Mouse (Mus musculus) cerebellum, adult 9-11 months (tissue): Measurements from ENCODE around the gene Iqcn.

Experiments
- DNase-seq: peaks from one replicate; pipeline ENCODE4 v3.0.0; 2022

Iqcn gene

DNA sequence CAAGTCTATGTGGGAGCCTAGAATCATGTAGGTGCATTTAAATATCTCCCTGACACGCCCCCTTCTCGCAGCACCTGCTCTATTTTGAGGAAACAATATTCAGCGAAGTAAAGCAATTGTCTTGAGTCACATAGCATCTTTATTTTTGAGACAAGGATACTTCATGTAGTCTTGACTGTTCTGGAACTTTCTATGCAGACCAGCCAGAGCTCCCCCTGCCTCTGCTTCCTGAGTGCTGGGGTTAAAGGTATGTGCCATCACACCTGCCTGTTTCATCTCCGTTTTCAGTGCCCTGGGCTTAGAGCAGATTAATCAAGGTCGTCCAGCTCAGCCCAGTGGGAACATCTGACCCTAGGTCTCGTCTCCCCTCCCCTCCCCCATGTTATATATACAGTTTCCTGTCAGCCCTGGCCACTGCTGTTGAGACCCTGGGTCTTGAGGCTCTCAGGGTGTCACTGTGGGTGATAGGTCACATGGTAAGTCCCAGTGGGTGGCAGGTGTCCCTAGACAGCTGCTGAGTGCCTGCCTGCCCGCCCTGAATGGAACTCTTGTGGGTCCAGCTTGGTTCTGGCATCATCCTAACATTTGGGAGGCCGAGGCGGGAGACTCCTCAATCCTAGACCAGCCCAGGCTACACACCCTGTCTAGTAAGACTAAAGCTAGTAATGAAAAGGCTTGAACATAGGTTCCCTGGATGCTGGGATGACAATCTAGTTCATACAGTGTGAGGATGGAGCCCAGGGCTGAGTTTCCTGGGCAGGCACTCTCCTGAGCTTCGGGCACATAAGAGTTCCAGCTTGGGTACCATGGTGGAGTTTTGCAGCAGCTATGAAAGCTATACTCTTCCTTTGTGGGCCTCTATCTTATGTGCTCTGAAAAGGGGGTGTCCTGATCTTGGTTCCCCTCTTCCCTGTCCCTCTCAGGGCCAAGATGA lies 1.9 kb upstream of the Iqcn start:
- peak; percentile 70 for DNase-seq

DNA sequence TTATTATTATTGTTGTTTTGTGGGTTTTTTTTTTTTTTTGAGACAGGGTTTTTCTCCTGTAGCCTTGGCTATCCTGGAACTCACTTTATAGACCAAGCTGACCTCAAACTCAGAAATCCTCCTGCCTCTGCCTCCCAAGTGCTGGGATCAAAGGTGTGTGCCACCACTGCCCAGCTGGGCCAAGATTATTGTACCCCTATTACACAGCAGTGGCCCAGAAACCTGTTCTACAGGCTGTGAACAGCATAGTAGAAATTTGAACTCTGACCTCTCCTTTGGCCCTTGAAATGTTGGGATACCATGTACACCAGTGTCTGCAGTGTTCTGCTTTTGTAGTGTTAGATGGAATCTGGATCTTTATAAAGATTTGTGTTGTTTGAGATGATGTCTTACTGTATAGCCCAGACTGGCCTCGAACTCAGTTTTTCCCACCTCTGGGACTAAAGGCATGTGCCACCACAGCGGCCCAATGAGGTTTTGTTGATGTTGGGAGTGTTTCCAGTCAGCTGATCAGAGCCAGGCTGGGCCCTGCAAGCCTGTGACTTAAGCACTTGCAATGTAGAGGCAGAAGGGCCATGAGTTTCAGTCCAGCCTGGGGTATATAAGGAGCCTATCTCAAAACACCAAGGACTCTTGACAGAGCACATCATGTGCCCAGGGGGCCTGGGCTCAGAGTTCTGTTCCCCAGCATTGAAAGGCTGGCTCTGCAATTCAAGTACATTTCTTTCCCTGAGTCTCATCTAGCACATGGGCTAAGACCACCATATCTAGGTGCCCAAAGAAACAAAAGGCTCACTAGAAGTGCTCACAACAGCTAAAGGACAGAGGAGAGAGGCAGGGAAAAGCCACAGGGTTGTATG lies 1.0 kb upstream of the Iqcn start:
- peak; percentile 58 for DNase-seq

DNA sequence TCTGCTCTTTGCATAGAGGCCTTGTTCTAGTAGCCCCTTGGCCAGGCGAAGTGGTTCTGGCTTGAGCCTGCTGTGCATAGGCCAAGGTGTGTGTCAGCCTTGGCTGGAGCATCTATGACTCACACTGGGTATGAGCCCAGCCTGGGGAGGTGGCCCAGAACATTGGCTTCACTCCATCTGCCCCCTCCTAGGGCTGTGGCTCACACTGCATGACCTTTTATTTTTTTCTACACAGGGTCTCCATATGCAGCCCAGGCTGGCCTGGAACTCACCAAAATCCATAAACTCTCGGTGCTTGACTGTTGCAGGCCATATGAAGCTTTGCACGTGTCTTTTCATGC lies 445 bp upstream of the Iqcn start:
- peak; percentile 92 for DNase-seq

DNA sequence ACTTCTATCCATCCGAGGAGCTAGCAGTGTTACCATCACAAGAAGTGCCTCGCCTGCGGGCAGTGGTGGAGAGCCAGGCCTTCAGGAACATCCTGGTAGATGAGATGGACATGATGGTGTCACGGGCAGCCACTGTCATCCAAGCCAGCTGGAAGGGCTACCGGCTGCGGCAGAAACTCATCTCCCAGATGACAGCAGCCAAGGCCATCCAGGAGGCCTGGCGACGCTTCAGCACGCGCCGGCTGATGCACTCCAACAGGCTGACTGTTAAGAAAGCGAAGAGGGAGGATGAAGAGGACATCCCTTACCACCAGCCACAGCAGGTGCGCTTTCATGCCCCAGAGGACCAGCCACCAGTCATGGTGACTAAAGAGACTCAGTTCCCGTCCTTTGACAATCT lies 5.0 kb downstream of the Iqcn start:
- DNase-seq: peak; percentile 24

DNA sequence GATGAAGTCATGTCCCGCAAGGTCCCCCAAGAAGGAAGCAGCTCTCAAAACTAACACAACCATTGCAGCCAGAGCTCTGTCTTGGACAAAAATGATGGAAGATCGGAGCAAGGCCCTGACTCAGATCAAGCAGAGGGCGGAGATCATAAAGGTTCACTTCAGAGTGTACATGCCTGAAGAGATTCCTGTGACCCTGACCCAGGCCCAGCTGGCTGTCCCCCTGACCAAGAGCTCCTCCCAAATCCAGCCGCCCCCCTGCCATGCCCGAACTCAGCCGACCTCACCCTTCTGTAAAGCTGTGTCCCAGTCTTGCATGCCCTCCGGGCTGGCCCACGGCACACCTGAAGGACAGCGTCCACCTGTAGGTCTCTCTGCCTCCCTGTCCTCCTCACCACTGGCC lies 6.5 kb downstream of the Iqcn start:
- DNase-seq: peak; percentile 41

DNA sequence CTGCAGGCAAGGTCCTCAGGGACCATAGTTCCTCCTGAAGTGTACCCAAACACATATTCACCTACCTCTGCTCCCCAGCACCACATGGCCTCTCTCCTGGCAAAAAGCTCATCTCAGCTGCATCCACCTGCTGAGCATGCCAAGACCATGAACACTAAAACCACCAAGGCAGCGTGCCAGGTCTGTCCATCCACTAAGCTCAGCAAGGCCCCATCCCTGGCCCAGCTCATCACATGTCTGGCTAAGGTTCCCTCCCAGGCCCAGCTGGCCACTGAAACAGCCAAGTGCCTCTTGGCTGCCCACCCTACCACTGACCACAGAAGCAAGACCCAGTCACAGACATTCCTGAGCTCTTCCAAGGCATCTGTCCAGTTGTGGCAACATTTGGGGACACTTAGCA lies 7.0 kb downstream of the Iqcn start:
- DNase-seq: peak; percentile 55

DNA sequence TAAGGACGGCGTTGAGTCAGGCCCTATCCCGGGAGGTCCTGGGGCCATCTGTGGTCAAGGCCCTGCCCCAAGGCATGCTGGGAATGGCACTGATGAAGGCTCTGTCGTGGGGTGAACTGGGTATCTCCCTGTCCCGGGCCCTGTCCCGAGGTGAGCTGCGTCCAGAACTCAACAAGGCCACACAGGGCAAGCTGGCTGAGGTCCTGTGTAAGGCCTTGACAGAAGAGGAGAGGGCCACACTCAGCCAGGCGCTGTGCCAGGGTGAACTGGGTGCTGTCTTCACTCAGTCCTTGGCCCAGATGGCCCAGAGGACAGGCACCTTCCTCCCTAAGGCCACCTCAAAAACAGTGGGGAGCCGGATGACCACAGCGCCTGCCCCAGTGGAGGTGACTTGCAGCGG lies 7.8 kb downstream of the Iqcn start:
- no peak for DNase-seq

DNA sequence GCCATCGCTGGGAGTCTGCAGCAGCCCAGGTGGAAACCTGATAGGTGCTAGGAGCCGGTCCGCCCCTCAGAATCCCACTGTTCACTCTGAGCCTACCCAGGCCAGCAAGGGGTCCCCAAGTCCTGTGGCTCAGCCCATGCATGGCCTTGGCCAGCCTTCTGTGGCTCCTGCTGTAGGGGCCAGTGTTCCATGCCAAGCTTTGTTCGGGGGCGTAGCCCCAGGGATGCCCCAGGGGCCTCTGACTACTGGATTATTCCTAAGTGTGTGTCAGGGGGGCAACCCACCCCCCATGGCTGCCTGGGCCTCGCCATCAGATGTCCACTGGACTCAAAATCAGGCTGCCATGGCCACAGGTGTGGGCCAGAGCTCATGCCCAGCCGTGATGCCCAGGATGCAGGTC lies 10.7 kb downstream of the Iqcn start:
- DNase-seq: peak; percentile 24

DNA sequence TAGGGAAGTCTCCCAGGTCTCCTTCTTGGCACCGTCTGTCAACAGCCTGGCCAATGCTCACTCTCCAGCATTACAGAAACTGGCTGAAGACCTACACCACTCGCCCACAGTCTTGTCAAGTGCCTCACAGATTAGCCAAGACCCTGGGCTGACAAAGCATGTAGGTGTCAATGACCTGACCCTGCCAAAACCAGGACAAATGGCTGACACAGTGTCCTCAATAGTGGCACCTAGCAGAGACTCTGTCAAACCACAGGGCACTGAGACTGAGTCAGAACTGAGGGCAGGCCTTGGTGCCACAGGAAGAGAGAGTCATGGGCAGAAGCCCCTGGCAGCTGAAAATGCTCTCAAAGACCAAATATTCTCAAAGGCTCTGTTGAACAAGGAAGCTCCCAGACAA lies 11.8 kb downstream of the Iqcn start:
- DNase-seq: no peak

DNA sequence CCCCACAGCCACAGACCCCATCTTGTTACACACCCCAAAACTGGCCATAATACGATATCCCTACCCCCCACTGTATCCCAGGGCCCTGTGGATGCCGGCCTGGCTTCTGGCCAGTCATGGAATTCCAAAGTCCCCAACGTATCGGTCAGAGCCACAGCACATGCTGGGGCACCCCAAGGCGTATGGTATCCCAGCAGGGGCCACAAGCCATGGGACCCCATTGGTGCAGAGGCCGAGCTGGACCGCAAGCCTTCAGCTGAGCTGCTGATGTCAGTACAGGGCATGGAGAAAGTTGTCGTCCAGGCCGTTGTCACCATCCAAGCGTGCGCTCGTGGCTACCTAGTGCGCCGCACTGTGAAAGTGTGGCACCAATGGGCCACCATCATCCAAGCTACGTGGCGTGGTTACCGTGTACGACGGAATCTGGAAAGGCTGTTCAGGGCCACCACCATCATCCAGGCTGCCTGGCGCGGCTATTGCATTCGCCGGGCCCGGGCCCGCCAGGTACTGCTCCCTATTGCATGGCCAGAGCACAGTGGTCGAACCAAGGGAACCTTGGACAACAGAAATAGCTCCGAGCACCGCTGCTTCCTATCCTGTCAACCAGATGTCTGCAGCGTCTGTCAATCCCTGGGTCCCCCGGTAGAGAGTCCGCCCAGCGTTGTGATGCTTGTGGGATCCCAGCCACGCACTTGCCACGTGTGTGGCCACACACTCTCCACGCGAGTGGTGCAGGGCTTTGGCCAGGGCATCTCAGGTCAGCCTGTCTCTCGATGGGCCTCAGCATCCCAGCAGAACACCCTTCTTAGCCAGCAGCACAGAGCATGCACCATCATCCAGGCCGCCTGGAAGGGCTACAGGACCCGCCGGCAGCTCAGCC lies 13.5 kb downstream of the Iqcn start:
- DNase-seq: no peak

DNA sequence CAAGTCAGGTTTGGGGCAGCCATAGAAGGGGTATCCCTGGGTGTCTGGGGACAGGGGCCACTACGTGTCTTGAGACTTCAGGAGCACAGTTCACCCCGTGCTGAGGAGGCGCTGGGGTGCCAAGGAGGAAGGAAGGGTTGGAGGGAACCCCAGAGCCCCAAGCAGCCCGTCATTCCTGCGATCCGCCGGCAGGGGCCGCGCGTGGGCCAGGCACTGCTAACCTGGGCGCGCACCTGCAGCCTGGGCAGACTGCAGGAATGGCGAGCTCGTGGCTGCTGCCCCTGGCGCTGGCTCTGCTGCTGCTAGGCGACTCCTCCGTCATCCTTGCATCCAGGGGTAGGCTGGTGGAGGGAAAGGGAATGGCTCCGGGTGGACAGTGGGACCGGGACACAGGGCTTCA lies 15.0 kb downstream of the Iqcn start, which contains the start of gene Gm3336:
Gene Gm3336, plus strand, starts transcription at position 247 of the 400 bp plus-strand sequence.
- DNase-seq: peak; percentile 75

DNA sequence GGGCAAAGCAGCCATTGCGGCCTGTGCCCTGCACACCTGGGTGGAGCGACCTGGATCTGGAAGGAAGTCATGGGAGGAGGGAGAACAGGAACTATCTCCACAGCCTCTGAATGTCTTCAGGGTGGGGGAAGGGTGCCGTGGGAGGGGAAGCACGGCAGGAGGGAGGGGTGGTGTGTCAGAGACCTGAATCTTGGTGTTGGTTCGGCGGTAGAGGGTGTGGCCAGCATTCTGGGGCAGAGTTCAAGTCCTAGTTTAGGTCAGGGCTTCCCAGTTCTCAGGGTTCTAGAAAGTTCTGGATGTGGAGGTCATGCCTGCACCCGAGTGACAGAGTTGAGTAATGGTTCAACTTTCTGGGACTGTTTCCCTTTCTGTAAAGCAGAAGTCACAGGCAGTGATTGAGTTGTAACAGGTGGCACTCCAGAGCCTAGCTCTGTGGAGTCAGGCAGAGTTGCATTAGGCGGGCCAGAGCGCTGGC lies 16.6 kb downstream of the Iqcn start:
- DNase-seq: peak; percentile 37

DNA sequence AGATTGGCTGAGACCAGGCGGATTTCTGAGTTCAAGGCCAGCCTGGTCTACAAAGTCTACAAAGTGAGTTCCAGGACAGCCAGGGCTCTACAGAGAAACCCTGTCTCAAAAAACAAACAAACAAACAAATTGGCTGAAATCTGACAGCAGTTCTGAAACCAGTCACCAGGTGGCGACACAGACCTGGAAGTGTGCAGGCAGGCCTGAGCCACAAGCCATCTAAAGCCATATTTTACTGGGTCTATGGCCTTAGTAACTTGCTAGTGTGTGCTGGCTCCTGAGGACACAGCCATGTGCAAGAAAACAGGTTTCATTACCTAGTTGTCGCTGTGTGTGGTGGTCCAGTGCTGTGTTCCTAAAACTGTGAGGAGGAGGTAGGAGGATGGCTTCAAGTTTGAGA lies 17.5 kb downstream of the Iqcn start:
- DNase-seq: peak; percentile 70

DNA sequence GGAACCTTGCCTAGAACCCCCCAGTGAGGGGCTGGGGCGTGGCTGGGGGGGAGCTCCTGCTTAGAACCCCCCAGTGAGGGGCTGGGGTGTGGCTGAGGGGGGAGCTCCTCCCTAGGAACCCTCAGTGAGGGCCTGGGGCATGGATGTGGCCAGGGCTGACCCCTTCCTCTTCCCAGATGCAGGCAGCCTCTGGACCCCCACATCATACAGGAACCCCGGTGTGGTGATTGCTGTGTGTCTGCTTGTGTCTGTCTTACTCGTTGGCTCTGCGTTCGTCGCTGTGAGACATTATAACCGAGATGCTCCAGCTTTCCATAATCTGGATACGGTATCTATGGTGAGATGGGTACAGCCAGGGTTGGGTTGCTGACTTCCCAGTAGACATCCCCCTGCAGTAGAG lies 18.3 kb downstream of the Iqcn start:
- DNase-seq: peak; percentile 25

DNA sequence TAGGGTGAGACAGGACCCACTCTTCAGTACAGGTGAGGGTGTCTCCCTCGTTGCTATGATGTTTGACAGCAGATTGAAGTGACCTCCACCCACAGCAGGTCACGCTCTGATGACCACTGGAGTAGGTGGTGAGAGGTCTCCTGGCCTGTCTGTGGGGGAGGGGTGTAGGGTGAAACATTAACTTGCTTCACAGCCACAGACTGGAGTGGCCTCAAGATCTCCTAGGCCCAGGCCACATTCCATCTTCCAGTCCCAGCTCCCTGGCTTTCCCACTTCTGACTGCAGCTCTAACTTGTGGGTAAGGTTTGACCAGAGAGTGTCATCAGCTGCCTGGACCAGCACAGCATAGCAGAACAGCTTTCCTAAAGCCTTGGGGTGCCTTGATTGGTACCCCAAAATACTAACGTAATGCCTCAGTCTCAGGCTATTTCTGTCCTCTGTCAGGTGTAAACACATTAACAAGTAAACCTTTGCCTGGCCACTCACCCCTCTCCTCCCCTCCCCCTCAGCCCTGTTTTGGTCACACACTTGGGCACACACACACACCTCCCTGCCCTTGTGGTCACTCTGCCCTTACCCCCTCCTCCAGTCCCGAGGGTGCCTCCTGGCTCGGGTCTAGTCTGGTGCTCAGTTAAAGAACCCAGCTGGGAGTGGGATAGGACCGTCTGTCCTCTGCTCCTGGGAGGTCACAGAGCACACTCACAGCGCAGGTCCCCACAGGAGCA lies 20.4 kb downstream of the Iqcn start, which contains the start of gene Pde4c:
Gene Pde4c, plus strand, starts transcription at position 235 of the 725 bp plus-strand sequence.
- no peak for DNase-seq

DNA sequence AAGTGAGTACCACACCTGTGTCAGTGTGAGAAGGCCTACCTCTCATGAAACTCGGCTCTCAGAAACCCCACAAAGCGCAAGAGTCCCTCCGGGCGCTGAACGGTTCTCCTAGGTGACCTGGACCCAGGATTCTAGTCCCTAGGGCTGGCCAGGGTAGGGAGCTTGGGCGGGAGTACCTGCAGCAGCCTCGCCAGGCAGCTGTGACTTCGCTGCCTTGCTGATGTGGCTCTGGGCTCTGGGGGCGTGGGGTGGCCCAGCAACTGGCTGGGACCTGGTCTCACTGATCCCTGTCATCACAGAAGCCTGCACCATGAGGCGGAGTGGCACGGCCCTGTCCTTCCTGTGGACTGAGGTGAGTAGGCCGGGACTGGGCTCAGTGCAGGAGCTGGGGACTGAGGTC lies 21.0 kb downstream of the Iqcn start:
- DNase-seq: no peak

DNA sequence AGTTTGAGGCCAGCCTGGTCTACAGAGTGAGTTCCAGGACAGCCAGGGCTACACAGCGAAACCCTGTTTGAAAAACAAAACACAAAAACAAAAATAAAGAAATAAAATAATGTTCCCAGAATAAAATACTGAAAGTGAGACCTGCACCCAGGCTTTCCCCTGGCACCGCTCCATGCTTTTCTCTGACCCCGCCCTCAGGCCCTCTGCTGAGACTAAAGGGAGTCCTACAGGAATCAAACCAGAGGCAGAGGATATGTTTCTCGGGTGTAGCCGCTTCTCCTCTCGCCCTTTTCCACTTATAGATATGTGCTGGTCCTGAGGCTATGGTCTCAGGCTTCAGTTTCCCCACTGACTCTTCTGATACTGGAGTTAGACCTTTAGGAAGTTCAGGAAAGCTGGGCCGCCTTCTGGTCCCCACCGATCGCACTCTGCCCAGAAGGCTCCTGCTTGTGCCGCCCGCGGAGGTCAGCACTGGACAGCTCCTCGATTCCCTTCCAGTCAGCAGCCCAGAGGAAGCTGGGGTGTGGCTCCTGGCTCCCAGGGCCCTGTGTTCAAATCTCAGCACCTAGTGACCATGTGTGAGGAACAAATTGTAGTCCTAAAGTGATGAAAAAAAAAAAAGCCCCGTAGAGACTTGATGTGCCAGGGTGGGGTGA lies 22.7 kb downstream of the Iqcn start:
- no peak for DNase-seq

DNA sequence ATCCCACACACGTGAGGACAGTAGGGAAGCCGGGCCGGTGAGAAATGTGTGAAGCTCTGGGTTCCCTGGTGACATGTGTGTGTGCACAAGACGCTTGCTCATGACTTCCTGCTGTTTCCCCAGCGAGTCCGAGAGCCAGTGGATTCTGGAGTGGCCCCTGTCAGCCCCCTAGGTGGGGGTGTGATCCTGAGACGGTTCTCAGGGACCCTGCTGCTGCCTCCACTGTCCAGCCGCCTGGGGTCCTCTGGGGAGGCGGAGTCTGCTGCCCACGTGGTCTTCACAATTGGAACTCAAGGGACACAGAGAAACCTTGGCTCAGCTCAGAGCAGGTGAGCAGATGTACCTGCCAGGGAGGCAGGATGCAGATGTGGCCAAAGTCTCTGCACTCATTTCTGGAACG lies 23.5 kb downstream of the Iqcn start:
- DNase-seq: no peak

DNA sequence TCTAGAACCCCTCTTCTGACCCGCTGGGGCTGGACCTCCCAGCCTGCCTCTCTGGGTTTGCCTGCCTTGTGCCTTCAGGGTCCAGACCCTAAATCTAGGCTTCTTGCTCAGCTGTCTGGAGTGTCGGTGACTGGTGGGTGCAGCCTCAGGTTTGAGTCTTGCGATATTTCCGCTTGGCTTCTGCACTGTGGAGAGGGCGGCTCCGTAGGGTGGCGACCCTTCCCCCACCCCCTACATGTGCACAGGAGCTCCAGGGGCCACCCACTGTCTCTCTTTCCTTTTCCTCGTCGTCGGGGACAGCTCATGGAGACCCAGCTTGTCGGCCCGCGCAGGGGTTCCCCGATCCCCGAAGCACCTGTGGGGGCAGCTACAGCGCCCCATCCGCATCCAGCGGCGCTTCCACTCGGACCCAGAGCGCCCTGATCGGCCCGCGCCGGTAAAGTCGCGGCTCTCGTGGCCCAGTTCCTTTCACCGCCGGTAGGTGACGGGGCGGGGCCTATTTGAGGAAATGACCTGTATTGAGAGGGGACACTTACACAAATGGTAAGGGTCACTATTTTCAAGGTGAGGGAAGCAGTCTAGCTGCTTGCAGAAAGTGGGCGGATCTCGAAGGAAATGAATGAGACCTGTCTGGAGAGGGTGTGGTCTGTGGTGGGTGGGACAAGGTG lies 26.7 kb downstream of the Iqcn start:
- DNase-seq: no peak

DNA sequence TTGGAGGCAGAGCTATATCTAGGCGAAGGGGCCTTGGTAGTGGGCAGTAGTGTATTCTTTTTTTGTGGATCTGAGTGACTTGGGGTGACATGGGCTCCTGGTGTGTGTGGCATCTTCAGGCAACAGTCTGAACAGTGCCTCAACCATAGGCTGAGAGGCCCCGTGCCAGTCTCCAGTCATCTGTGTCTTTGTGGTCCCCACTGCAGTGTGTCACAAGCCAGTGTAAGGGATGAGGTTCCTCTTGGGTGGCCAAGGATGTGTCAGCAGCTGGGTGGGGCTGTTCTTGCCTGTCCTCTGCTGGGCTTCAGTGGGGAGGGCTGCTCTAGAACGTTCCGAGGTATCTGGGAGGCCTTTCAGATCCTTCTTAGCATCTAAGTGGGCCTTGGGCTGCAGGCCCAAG lies 27.7 kb downstream of the Iqcn start:
- DNase-seq: no peak

DNA sequence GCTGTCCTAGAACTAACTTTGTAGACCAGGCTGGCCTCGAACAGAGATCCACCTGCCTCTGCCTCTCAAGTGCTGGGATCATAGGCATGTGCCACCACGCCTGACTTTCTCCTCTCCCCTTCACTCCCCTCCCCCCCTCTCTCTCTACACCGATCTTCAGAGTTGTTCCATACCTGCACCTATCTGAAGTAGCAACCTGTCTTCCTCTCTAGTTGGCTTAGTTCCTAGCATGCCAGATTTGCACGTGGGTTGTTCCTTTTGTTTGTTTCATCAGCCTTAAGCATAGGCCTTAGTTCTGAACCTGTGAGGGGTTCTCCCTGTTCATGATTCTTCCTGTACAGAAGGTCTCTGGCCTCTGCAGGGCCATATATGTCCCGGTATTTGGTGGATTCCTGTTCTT lies 34.4 kb downstream of the Iqcn start:
- no peak for DNase-seq
